Mouse (Mus musculus) CH12.LX (cell line): ENCODE measurements around the gene Net1. TPM values are rescaled to one million over a fixed set of nuclear protein-coding genes. Genes with fewer than 3 reads are reported as not detected.
"Not testable (repeated sequence)": the region's sequence is repeated elsewhere in the genome, so short reads cannot be mapped to it uniquely, and the experiment has no call there.

Experiments used
- DNase-seq: peaks from one replicate; pipeline ENCODE4 v3.0.0-alpha.2; 2013; ENCODE audit errors: extremely low read depth
- H3K27ac ChIP-seq: 2 replicates; pipeline ENCODE4 v1.5.1; 2012; ENCODE audit warnings: low read depth, mild to moderate bottlenecking, control low read depth, moderate library complexity; ENCODE audit not compliant: insufficient read depth
- H3K27me3 ChIP-seq: replicated peaks from 2 replicates; pipeline ENCODE3; 2012; ENCODE audit warnings: inconsistent platforms
- H3K36me3 ChIP-seq, 2 experiments: replicated peaks in 1 of 2; 2 replicates each; pipeline versions ENCODE3 to v1.6.1; 2012; ENCODE audit warnings: inconsistent platforms in 1 of 2, low read length in 1 of 2, mild to moderate bottlenecking in 1 of 2, mixed read lengths in 1 of 2, moderate library complexity in 1 of 2; ENCODE audit not compliant: control insufficient read depth in 1 of 2, insufficient read depth in 1 of 2
- H3K4me1 ChIP-seq, 2 experiments: 2 replicates each; pipeline ENCODE4 v1.6.1; 2012; ENCODE audit warnings: inconsistent platforms in 1 of 2, moderate library complexity in 1 of 2; ENCODE audit not compliant: insufficient read depth in 2 of 2, control insufficient read depth in 1 of 2
- H3K4me2 ChIP-seq: 2 replicates; pipeline ENCODE4 v1.6.1; 2012; ENCODE audit warnings: low read depth, mild to moderate bottlenecking, control low read depth; ENCODE audit not compliant: poor library complexity, insufficient read depth, severe bottlenecking
- H3K4me3 ChIP-seq, 3 experiments: fragments of 150-350 bp in 1 of 3; sonication (generic) in 1 of 3; replicated peaks in 1 of 3; 2 replicates each; pipeline versions ENCODE3 to v1.5.1; 2011 to 2012; ENCODE audit warnings: low read depth in 2 of 3, low read length in 2 of 3, mild to moderate bottlenecking in 2 of 3, moderate library complexity in 2 of 3, control low read depth in 1 of 3, improper control_type of control experiment in 1 of 3, inconsistent platforms in 1 of 3, mixed read lengths in 1 of 3; ENCODE audit not compliant: poor library complexity in 1 of 3
- H3K79me2 ChIP-seq: replicated peaks from 2 replicates; pipeline ENCODE4 v1.6.1; 2012; ENCODE audit warnings: mild to moderate bottlenecking, moderate library complexity; ENCODE audit not compliant: control insufficient read depth, poor library complexity, insufficient read depth, severe bottlenecking; ENCODE audit errors: extremely low read depth
- H3K9ac ChIP-seq: 2 replicates; pipeline ENCODE4 v1.6.1; 2012; ENCODE audit warnings: low read depth, mild to moderate bottlenecking, control low read depth, moderate library complexity; ENCODE audit not compliant: insufficient read depth
- H3K9me3 ChIP-seq: replicated peaks from 2 replicates; pipeline ENCODE3; 2012; ENCODE audit warnings: low read length, inconsistent platforms, mixed read lengths
- CHD1 ChIP-seq: IDR thresholded peaks from 2 replicates; pipeline ENCODE4 v1.6.1; 2012; ENCODE audit warnings: low read depth, low read length, improper control_type of control experiment, inconsistent platforms
- CTCF ChIP-seq, 2 experiments: IDR thresholded peaks in 1 of 2; conservative IDR thresholded peaks in 1 of 2; 2 replicates each; pipeline ENCODE4 v1.5.1; 2011 to 2012; ENCODE audit warnings: low read depth in 2 of 2, low read length in 2 of 2, improper control_type of control experiment in 1 of 2, inconsistent platforms in 1 of 2, mild to moderate bottlenecking in 1 of 2, moderate library complexity in 1 of 2
- E2F4 ChIP-seq: IDR thresholded peaks from 2 replicates; pipeline ENCODE4 v1.6.1; 2011; ENCODE audit warnings: low read depth, low read length, improper control_type of control experiment; ENCODE audit not compliant: insufficient replicate concordance
- ELF1 ChIP-seq: IDR thresholded peaks from 2 replicates; pipeline ENCODE4 v1.6.1; 2014; ENCODE audit warnings: low read depth, mild to moderate bottlenecking, inconsistent platforms, low read length, improper control_type of control experiment
- EP300 ChIP-seq: IDR thresholded peaks from 2 replicates; pipeline ENCODE4 v1.6.1; 2011; ENCODE audit warnings: low read length, improper control_type of control experiment
- ETS1 ChIP-seq: conservative IDR thresholded peaks from 2 replicates; pipeline ENCODE4 v1.6.1; 2012; ENCODE audit warnings: low read depth, mild to moderate bottlenecking, inconsistent platforms, low read length, improper control_type of control experiment, moderate library complexity
- GABPA ChIP-seq: IDR thresholded peaks from 2 replicates; pipeline ENCODE4 v1.6.1; 2012; ENCODE audit warnings: low read depth, low read length, improper control_type of control experiment, inconsistent platforms; ENCODE audit not compliant: insufficient replicate concordance
- IRF4 ChIP-seq: IDR thresholded peaks from 2 replicates; pipeline ENCODE4 v1.6.1; 2014; ENCODE audit warnings: low read depth, mild to moderate bottlenecking, inconsistent platforms, low read length, improper control_type of control experiment
- MYC ChIP-seq: IDR thresholded peaks from 2 replicates; pipeline ENCODE4 v1.6.1; 2011; ENCODE audit warnings: low read depth, mild to moderate bottlenecking, improper control_type of control experiment, low read length
- RAD21 ChIP-seq: IDR thresholded peaks from 2 replicates; pipeline ENCODE4 v1.6.1; 2011; ENCODE audit warnings: low read depth, mild to moderate bottlenecking, low read length, improper control_type of control experiment, moderate library complexity
- RCOR1 ChIP-seq: conservative IDR thresholded peaks from 2 replicates; pipeline ENCODE4 v1.6.1; 2012; ENCODE audit warnings: low read depth, mild to moderate bottlenecking, inconsistent platforms, low read length, improper control_type of control experiment
- SMC3 ChIP-seq: IDR thresholded peaks from 2 replicates; pipeline ENCODE4 v1.6.1; 2011; ENCODE audit warnings: low read depth, low read length, improper control_type of control experiment
- TBP ChIP-seq: conservative IDR thresholded peaks from 2 replicates; pipeline ENCODE4 v1.6.1; 2011; ENCODE audit warnings: low read depth, low read length, improper control_type of control experiment
- TCF12 ChIP-seq: IDR thresholded peaks from 2 replicates; pipeline ENCODE4 v1.6.1; 2014; ENCODE audit warnings: low read depth, mild to moderate bottlenecking, inconsistent platforms, low read length, improper control_type of control experiment
- USF1 ChIP-seq: IDR thresholded peaks from 2 replicates; pipeline ENCODE4 v1.6.1; 2014; ENCODE audit warnings: low read depth, mild to moderate bottlenecking, inconsistent platforms, low read length, improper control_type of control experiment
- USF2 ChIP-seq: conservative IDR thresholded peaks from 2 replicates; pipeline ENCODE4 v1.6.1; 2011; ENCODE audit warnings: low read depth, low read length, improper control_type of control experiment
- ZKSCAN1 ChIP-seq: IDR thresholded peaks from 2 replicates; pipeline ENCODE4 v1.6.1; 2012; ENCODE audit warnings: low read depth, inconsistent platforms, low read length, improper control_type of control experiment, borderline replicate concordance
- ZMIZ1 ChIP-seq: IDR thresholded peaks from 2 replicates; pipeline ENCODE4 v1.6.1; 2012; ENCODE audit warnings: low read depth, mild to moderate bottlenecking, inconsistent platforms, low read length, improper control_type of control experiment
- dilution Hi-C: fragments of 300-500 bp; cut with MboI; formaldehyde crosslinking; loops from 2 replicates; pipeline ENCODE4 v1.14.3; 2020; ENCODE audit warnings: low sequenced_read_pairs; ENCODE audit not compliant: extremely low pct_unique_long_range_greater_than_20kb, extremely low pct_ligation_motif_present
- in situ Hi-C: fragments of 300-500 bp; cut with MboI; formaldehyde crosslinking; loops from 3 replicates; pipeline ENCODE4 v1.14.3; 2019; ENCODE audit warnings: low sequenced_read_pairs, low pct_ligation_motif_present, low pct_unique_long_range_greater_than_20kb, mixed read lengths
- polyA plus RNA-seq: library from polyadenylated mRNA; unstranded; fragments of >175 nt; gene quantifications from 2 replicates; pipeline ENCODE4 v1.2.1, GENCODE M21; 2012; ENCODE audit warnings: low read depth; ENCODE audit not compliant: insufficient read length
- total RNA-seq, 2 experiments: library from RNA; depleted of rRNA; stranded (reverse); fragments of 300-350 nt in 1 of 2; fragments of >200 nt in 1 of 2; gene quantifications; 2 replicates each; pipeline ENCODE4 v1.2.3; 2012 to 2014

Net1 gene
- total and polyA plus RNA-seq, 3 experiments = 15.7 to 46.4 (median 22.7) TPM

- H3K27me3 ChIP-seq = no peaks in the 10 kb centered on the region
- no peak overlapping the region for H3K4me2 ChIP-seq
- H3K4me1 ChIP-seq = 0 out of 4 replicates have a peak, but pooled peaks cover 0 to 4% of the 10 kb centered on the region in 2 experiments
- H3K4me3 ChIP-seq = no peak overlapping the region
- no peaks in the 10 kb centered on the region for H3K79me2 ChIP-seq
- H3K9ac ChIP-seq = no peak overlapping the region
- H3K36me3 ChIP-seq = peaks cover 11 to 56% of the 10 kb centered on the region in 2 experiments
- H3K9me3 ChIP-seq = no peaks in the 10 kb centered on the region
- no peak for TF ChIP-seq GABPA
- no peak for TF ChIP-seq CHD1
- no peak for TF ChIP-seq TCF12
- TF ChIP-seq E2F4 = no peak
- TF ChIP-seq MYC = no peak
- TF ChIP-seq SMC3 = no peak
- TF ChIP-seq USF1 = no peak
- no peak for TF ChIP-seq ZMIZ1
- TF ChIP-seq USF2 = no peak
- no peak for TF ChIP-seq ZKSCAN1
- no peak for TF ChIP-seq TBP
- no peak for TF ChIP-seq RCOR1
- TF ChIP-seq EP300 = no peak
- TF ChIP-seq RAD21 = no peak
- TF ChIP-seq CTCF (conservative IDR thresholded peaks at IDR 0.05 in 1 of 2, IDR thresholded peaks at IDR 0.05 in 1 of 2; ENCODE audit: low read depth in 2 of 2, low read length in 2 of 2) = no peak
- no peak for TF ChIP-seq IRF4
- TF ChIP-seq ETS1 = no peak
- no peak for TF ChIP-seq ELF1
- TF ChIP-seq, all 38 proteins: peak for 0
- no peak overlapping the region for H3K27ac ChIP-seq
- DNase-seq = no peak
- in situ Hi-C loops = loop anchor here (5.0 to 25.0 kb wide), 2 partner anchors 137 to 232 kb away; no protein-coding TSS in a partner anchor
- dilution Hi-C loops = no loop called here
Measured at GRCm38 (mm10) chr13:3899301-3899700, 18.7 kb downstream of the Net1 start.

DNA sequence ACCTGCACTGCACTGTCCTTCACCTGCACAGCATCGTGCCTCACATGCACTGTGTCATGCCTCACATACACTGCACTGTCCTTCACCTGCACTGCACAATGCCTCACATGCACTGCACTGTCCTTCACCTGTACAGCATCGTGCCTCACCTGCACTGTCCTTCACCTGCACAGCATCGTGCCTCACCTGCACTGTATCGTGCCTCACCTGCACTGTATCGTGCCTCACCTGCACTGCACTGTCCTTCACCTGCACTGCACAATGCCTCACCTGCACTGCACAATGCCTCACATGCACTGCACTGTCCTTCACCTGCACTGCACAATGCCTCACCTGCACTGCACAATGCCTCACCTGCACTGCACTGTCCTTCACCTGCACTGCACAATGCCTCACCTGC lies 19.8 kb downstream of the Net1 start:
- H3K4me3 ChIP-seq = peak overlapping the region in 1 of 3 experiments; percentile 12
- not testable (repeated sequence) for H3K4me2 ChIP-seq
- H3K36me3 ChIP-seq = peaks cover 11 to 52% of the 10 kb centered on the region in 2 experiments

More for the DNA sequence above, 19.8 kb downstream of the Net1 start:
- H3K4me1 ChIP-seq, H3K9me3 ChIP-seq, DNase-seq, H3K27me3 ChIP-seq, H3K79me2 ChIP-seq, dilution Hi-C loops, H3K9ac ChIP-seq, H3K27ac ChIP-seq: not testable (repeated sequence)
- in situ Hi-C loops = loop anchor here (5.0 to 25.0 kb wide), 2 partner anchors 136 to 231 kb away; no protein-coding TSS in a partner anchor
